Mouse (Mus musculus): ENCODE results near the gene Cdc25b.
A peak's percentile ranks its signal among the peaks of the same experiment; 100 is the strongest.

- peak; percentile 60 for TF ChIP-seq CTCF (IDR thresholded peaks at IDR 0.05)
- TF ChIP-seq POLR2A (IDR thresholded peaks at IDR 0.05; ENCODE audit: insufficient read depth, low read depth, low read length) = no peak
Observed at GRCm38 (mm10) chr2:131171401-131172104, 15.2 kb upstream of the Cdc25b start.

Data from heart, adult 2 months (tissue).